Mouse (Mus musculus) lung, postnatal 0 days (tissue): ENCODE measurements around the gene Fn3krp. TPM values are rescaled to one million over a fixed set of nuclear protein-coding genes. Genes with fewer than 3 reads are reported as not detected.
A peak's percentile ranks its signal among the peaks of the same experiment; 100 is the strongest.

Experiments used
- ATAC-seq: fragments of 200-750 bp; cut with Nextera tagmentation; 2 replicates; pipeline ENCODE4 v1.8.0; 2017; ENCODE audit warnings: moderate library complexity
- DNase-seq: peaks from one replicate; pipeline ENCODE4 v3.0.0-alpha.2; 2016; ENCODE audit warnings: low spot score
- H3K27ac ChIP-seq: fragments of 300-500 bp; sonication (generic); 2 replicates; pipeline ENCODE4 v1.5.1; 2014; ENCODE audit warnings: antibody characterized with exemption, mild to moderate bottlenecking, low read length, mixed read lengths
- H3K27me3 ChIP-seq: fragments of 300-500 bp; sonication (generic); replicated peaks from 2 replicates; pipeline ENCODE4 v1.6.1; 2014; ENCODE audit warnings: low read length, mixed read lengths; ENCODE audit not compliant: insufficient read depth
- H3K36me3 ChIP-seq: fragments of 300-500 bp; sonication (generic); 2 replicates; pipeline ENCODE4 v1.6.1; 2014; ENCODE audit warnings: low read length, mixed read lengths; ENCODE audit not compliant: insufficient read depth
- H3K4me1 ChIP-seq: fragments of 300-500 bp; sonication (generic); 2 replicates; pipeline ENCODE4 v1.6.1; 2014; ENCODE audit warnings: antibody characterized with exemption, low read depth, low read length, mixed read lengths; ENCODE audit not compliant: insufficient read depth
- H3K4me2 ChIP-seq: fragments of 300-500 bp; sonication (generic); replicated peaks from 2 replicates; pipeline ENCODE4 v1.6.1; 2014; ENCODE audit warnings: low read depth, mild to moderate bottlenecking, low read length, moderate library complexity, mixed read lengths
- H3K4me3 ChIP-seq: fragments of 300-500 bp; sonication (generic); 2 replicates; pipeline ENCODE4 v1.5.1; 2014; ENCODE audit warnings: low read depth, low read length
- H3K9ac ChIP-seq: fragments of 300-500 bp; sonication (generic); replicated peaks from 2 replicates; pipeline ENCODE4 v1.6.1; 2014; ENCODE audit warnings: low read depth, mild to moderate bottlenecking
- H3K9me3 ChIP-seq: fragments of 300-500 bp; sonication (generic); 2 replicates; pipeline ENCODE4 v1.6.1; 2016; ENCODE audit warnings: low read length, mixed read lengths
- CTCF ChIP-seq: IDR thresholded peaks from 2 replicates; pipeline ENCODE4 v1.5.1; 2016; ENCODE audit warnings: antibody characterized with exemption, mild to moderate bottlenecking
- EP300 ChIP-seq: IDR thresholded peaks from 2 replicates; pipeline ENCODE4 v1.6.1; 2016; ENCODE audit warnings: antibody characterized with exemption, mild to moderate bottlenecking, control low read depth
- WGBS: fragments of 180-500 bp; shearing (Covaris S2); extraction: QIAGEN DNeasy Blood & Tissue Kit; methylation state at CpG from one replicate; pipeline ENCODE4 v1.1.7; 2014; 5-methylcytosine and 5-hydroxymethylcytosine counted together
- polyA plus RNA-seq: library from polyadenylated mRNA; unstranded; fragments of >200 nt; fragmentation: Nextera tagmentation; extraction: Ambion mirVana; gene quantifications from 2 replicates; pipeline ENCODE4 v1.2.1, GENCODE M21; 2015

The Fn3krp gene
- polyA plus RNA-seq, 1 experiment from 2014 or later = 5.8 TPM

GRCm38 (mm10) chr11:121439686-121440292, 18.6 kb downstream of the Fn3krp start:
- no peaks in the 10 kb centered on the region for H3K4me1 ChIP-seq
- WGBS = 51% methylated on average over 5 of the region's 5 CpGs
- no peak for DNase-seq

GRCm38 (mm10) chr11:121441653-121442052, 20.5 kb downstream of the Fn3krp start:
- DNase-seq (no peak), ATAC-seq (no peak)
- Histone ChIP-seq H3K9ac (no peak overlapping the region), H3K4me3 (no peak overlapping the region), H3K4me1 (no peaks in the 10 kb centered on the region), H3K9me3 (no peaks in the 10 kb centered on the region), H3K4me2 (no peak overlapping the region), H3K27me3 (no peaks in the 10 kb centered on the region), H3K36me3 (no peaks in the 10 kb centered on the region), H3K27ac (no peak overlapping the region)
- TF ChIP-seq CTCF (no peak), EP300 (no peak)
- WGBS = 78% methylated on average over 4 of the region's 4 CpGs

More at GRCm38 (mm10) chr11:121439686-121440292, 18.6 kb downstream of the Fn3krp start:
- ATAC-seq = no peak
- no peak overlapping the region for H3K9ac ChIP-seq
- no peaks in the 10 kb centered on the region for H3K27me3 ChIP-seq
- no peak overlapping the region for H3K4me2 ChIP-seq
- TF ChIP-seq EP300 (no peak), CTCF (no peak)
- H3K36me3 ChIP-seq = no peaks in the 10 kb centered on the region
- H3K27ac ChIP-seq = no peak overlapping the region
- H3K4me3 ChIP-seq = no peak overlapping the region
- H3K9me3 ChIP-seq = no peaks in the 10 kb centered on the region

GRCm38 (mm10) chr11:121442076-121442475, 20.9 kb downstream of the Fn3krp start:
- Histone ChIP-seq H3K4me3 (no peak overlapping the region), H3K27me3 (no peaks in the 10 kb centered on the region), H3K4me1 (no peaks in the 10 kb centered on the region), H3K36me3 (no peaks in the 10 kb centered on the region), H3K9me3 (no peaks in the 10 kb centered on the region), H3K27ac (no peak overlapping the region), H3K9ac (no peak overlapping the region), H3K4me2 (no peak overlapping the region)
- 48% methylated on average over 2 of the region's 2 CpGs for WGBS
- ATAC-seq (no peak), DNase-seq (no peak)
- no peak for TF ChIP-seq CTCF
- no peak for TF ChIP-seq EP300

GRCm38 (mm10) chr11:121451216-121451726, 30.1 kb downstream of the Fn3krp start:
- Histone ChIP-seq H3K4me2 (peak overlapping the region; percentile 81), H3K36me3 (no peaks in the 10 kb centered on the region), H3K4me3 (peak overlapping the region; percentile 82), H3K9ac (0 out of 2 replicates have a peak overlapping the region, but pooled peaks have one; percentile 48), H3K9me3 (no peaks in the 10 kb centered on the region), H3K27me3 (no peaks in the 10 kb centered on the region), H3K4me1 (peaks cover 5% of the 10 kb centered on the region; the same call in 1 of the 2 replicates), H3K27ac (no peak overlapping the region)
- 31% methylated on average over 9 of the region's 9 CpGs for WGBS
- TF ChIP-seq CTCF (no peak), EP300 (no peak)
- ATAC-seq (no peak), DNase-seq (no peak)

- H3K4me3 ChIP-seq = peak within 1 kb of the TSS; percentile 82
- no peaks in the 10 kb centered on the region for H3K36me3 ChIP-seq
- DNase-seq = peak; percentile 95
- peak within 1 kb of the TSS; percentile 48 for H3K9ac ChIP-seq
- ATAC-seq = peak; percentile 97
- H3K27me3 ChIP-seq = no peaks in the 10 kb centered on the region
- 0 out of 2 replicates have a peak within 1 kb of the TSS, but pooled peaks have one; percentile 9 for H3K27ac ChIP-seq
- H3K9me3 ChIP-seq = no peaks in the 10 kb centered on the region
- TF ChIP-seq CTCF (peak; percentile 24), EP300 (no peak)
- H3K4me1 ChIP-seq = peaks cover 5% of the 10 kb centered on the region; the same call in 1 of the 2 replicates
- 2% methylated on average over 45 of the region's 58 CpGs for WGBS
- peak within 1 kb of the TSS; percentile 81 for H3K4me2 ChIP-seq
These were observed 30.8 kb downstream of the Fn3krp start, which contains the start of gene Tbcd for GRCm38 (mm10) chr11:121451753-121452635. Gene Tbcd, plus strand, starts transcription at chr11:121451949.

GRCm38 (mm10) chr11:121457874-121458273, 36.7 kb downstream of the Fn3krp start:
- ATAC-seq (no peak), DNase-seq (no peak)
- TF ChIP-seq CTCF (peak; percentile 26; the same call in 1 of the 2 replicates), EP300 (no peak)
- 87% methylated on average over 3 of the region's 3 CpGs for WGBS
- Histone ChIP-seq H3K4me1 (no peaks in the 10 kb centered on the region), H3K9me3 (no peaks in the 10 kb centered on the region), H3K27me3 (no peaks in the 10 kb centered on the region), H3K27ac (no peak overlapping the region), H3K4me2 (no peak overlapping the region), H3K36me3 (no peaks in the 10 kb centered on the region), H3K4me3 (no peak overlapping the region), H3K9ac (no peak overlapping the region)
